Mouse (Mus musculus) C2C12 (cell line): ENCODE data around the gene Bcar3. TPM values are rescaled to one million over a fixed set of nuclear protein-coding genes. Genes with fewer than 3 reads are reported as not detected.

Experiments
- H3K27me3 ChIP-seq: one replicate; pipeline ENCODE4 v1.6.1; 2011; ENCODE audit not compliant: control insufficient read depth, insufficient read depth, insufficient read length
- H3K36me3 ChIP-seq: one replicate; pipeline ENCODE4 v1.6.1; 2011; ENCODE audit not compliant: control insufficient read depth, insufficient read depth
- H3K4me3 ChIP-seq: one replicate; pipeline ENCODE4 v1.5.1; 2011; ENCODE audit warnings: mild to moderate bottlenecking, control low read depth; ENCODE audit not compliant: poor library complexity, insufficient read depth, severe bottlenecking
- H3K79me2 ChIP-seq: one replicate; pipeline ENCODE4 v1.6.1; 2011; ENCODE audit not compliant: control insufficient read depth, insufficient read depth
- H3K79me3 ChIP-seq: one replicate; pipeline ENCODE4 v1.6.1; 2011; ENCODE audit warnings: low read depth, control low read depth
- H3ac ChIP-seq: one replicate; pipeline ENCODE3; 2011; ENCODE audit warnings: low read depth; ENCODE audit not compliant: control insufficient read depth, insufficient read length
- CEBPB ChIP-seq: IDR thresholded peaks from one replicate; pipeline ENCODE4 v1.6.1; 2011; ENCODE audit warnings: low read depth, mild to moderate bottlenecking, control low read depth, moderate library complexity
- CTCF ChIP-seq: IDR thresholded peaks from one replicate; pipeline ENCODE4 v1.5.1; 2011; ENCODE audit not compliant: control insufficient read depth, insufficient read depth, insufficient read length
- FOSL1 ChIP-seq: IDR thresholded peaks from one replicate; pipeline ENCODE4 v1.8.0; 2011; ENCODE audit warnings: mild to moderate bottlenecking, low read length; ENCODE audit not compliant: poor library complexity, insufficient read depth, severe bottlenecking
- MAX ChIP-seq: IDR thresholded peaks from one replicate; pipeline ENCODE4 v1.6.1; 2011; ENCODE audit warnings: mild to moderate bottlenecking, control low read depth
- MYOD1 ChIP-seq: IDR thresholded peaks from one replicate; pipeline ENCODE4 v1.6.1; 2011; ENCODE audit warnings: low read depth; ENCODE audit not compliant: control insufficient read depth, insufficient read length
- MYOG ChIP-seq: IDR thresholded peaks from one replicate; pipeline ENCODE4 v1.6.1; 2011; ENCODE audit not compliant: control insufficient read depth, insufficient read length; ENCODE audit errors: extremely low read depth
- USF1 ChIP-seq: IDR thresholded peaks from one replicate; pipeline ENCODE4 v1.6.1; 2011; ENCODE audit warnings: low read depth, mild to moderate bottlenecking, control low read depth, moderate library complexity
- polyA plus RNA-seq: library from polyadenylated mRNA; unstranded; fragments of >200 nt; fragmentation: generic; extraction: Trizol; gene quantifications from one replicate; pipeline ENCODE4 v1.2.1, GENCODE M21; 2012; ENCODE audit warnings: missing spikeins

Bcar3 gene
- polyA plus RNA-seq, 1 experiment: 34.9 TPM

GRCm38 (mm10) chr3:122474067-122474466 is 180.1 kb downstream of the Bcar3 start:
- Histone ChIP-seq H3K79me2 (peaks cover 92% of the 10 kb centered on the region), H3K79me3 (peaks cover 62% of the 10 kb centered on the region), H3K27me3 (no peaks in the 10 kb centered on the region), H3K4me3 (no peak overlapping the region), H3K36me3 (peaks cover 9% of the 10 kb centered on the region), H3ac (no peak overlapping the region)
- TF ChIP-seq FOSL1: no peak
- TF ChIP-seq USF1: no peak
- no peak for TF ChIP-seq CTCF
- no peak for TF ChIP-seq MYOD1
- no peak for TF ChIP-seq MYOG
- no peak for TF ChIP-seq MAX
- TF ChIP-seq CEBPB: no peak

- Histone ChIP-seq H3K79me2 (peaks cover 92% of the 10 kb centered on the region), H3K27me3 (no peaks in the 10 kb centered on the region), H3K79me3 (peaks cover 63% of the 10 kb centered on the region), H3K4me3 (no peak overlapping the region), H3ac (no peak overlapping the region), H3K36me3 (peaks cover 9% of the 10 kb centered on the region)
- TF ChIP-seq CTCF (no peak), USF1 (no peak), FOSL1 (no peak), MAX (no peak), CEBPB (no peak), MYOG (no peak), MYOD1 (no peak)
Observed at GRCm38 (mm10) chr3:122474796-122475195, 180.9 kb downstream of the Bcar3 start.

- Histone ChIP-seq H3K79me3 (peaks cover 67% of the 10 kb centered on the region), H3K79me2 (peaks cover 94% of the 10 kb centered on the region), H3K36me3 (peaks cover 9% of the 10 kb centered on the region), H3K27me3 (no peaks in the 10 kb centered on the region), H3ac (no peak overlapping the region), H3K4me3 (no peak overlapping the region)
- no peak for TF ChIP-seq CTCF
- no peak for TF ChIP-seq CEBPB
- no peak for TF ChIP-seq MAX
- no peak for TF ChIP-seq USF1
Observed at GRCm38 (mm10) chr3:122475735-122476134, 181.8 kb downstream of the Bcar3 start.

DNA sequence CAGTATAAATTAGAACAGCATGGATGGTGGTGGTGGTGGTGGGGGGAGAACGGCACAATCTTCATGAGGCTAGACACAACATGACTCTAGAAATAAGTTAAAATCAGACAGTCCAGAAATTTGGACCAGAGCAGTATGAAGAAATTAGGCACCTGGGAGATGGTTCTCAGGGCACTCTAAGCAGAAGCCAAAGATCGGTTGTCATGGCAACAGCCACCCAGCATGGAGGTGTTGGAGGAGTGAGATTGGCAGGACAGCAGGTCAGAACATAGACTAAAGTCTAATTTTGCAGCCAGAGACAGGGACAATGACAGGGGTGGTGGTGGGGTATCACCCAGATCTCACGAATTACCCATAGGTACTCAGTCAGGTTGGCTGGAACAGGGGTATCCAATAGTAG is 182.7 kb downstream of the Bcar3 start:
- no peak for TF ChIP-seq USF1
- TF ChIP-seq CEBPB: no peak
- peaks cover 73% of the 10 kb centered on the region for H3K79me3 ChIP-seq
- no peak overlapping the region for H3K4me3 ChIP-seq
- peaks cover 7% of the 10 kb centered on the region for H3K36me3 ChIP-seq
- H3ac ChIP-seq: no peak overlapping the region
- H3K27me3 ChIP-seq: no peaks in the 10 kb centered on the region
- peaks cover 100% of the 10 kb centered on the region for H3K79me2 ChIP-seq

GRCm38 (mm10) chr3:122477541-122477940 is 183.6 kb downstream of the Bcar3 start:
- Histone ChIP-seq H3K79me3 (peaks cover 65% of the 10 kb centered on the region), H3ac (no peak overlapping the region), H3K36me3 (no peaks in the 10 kb centered on the region)

DNA sequence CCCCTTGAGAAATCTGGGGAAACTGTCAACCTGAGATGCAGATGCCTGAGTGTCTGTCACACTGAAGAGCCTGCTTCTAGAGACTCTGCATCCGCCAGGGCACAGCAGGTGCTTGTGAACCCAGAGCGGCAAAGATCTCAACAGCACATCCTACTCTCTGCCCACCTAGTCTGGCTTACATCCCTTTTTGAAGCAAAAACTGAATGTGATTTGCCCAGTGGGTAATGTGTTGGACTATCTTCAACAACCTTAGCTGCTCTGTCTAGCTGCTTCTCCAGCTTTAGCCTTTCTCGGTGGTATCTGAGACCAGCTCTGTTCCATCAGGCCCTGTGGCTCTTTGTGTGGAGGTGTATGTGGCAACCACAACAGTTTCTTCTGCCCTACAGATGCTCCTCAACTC is 184.8 kb downstream of the Bcar3 start:
- no peak for TF ChIP-seq CTCF
- TF ChIP-seq CEBPB: no peak
- no peak for TF ChIP-seq MYOG
- no peak for TF ChIP-seq USF1
- no peak overlapping the region for H3K4me3 ChIP-seq
- no peaks in the 10 kb centered on the region for H3K27me3 ChIP-seq
- peaks cover 94% of the 10 kb centered on the region for H3K79me2 ChIP-seq
- H3K36me3 ChIP-seq: no peaks in the 10 kb centered on the region
- peaks cover 63% of the 10 kb centered on the region for H3K79me3 ChIP-seq
- no peak overlapping the region for H3ac ChIP-seq

More at GRCm38 (mm10) chr3:122477541-122477940, 183.6 kb downstream of the Bcar3 start:
- Histone ChIP-seq H3K27me3 (no peaks in the 10 kb centered on the region), H3K79me2 (peaks cover 94% of the 10 kb centered on the region), H3K4me3 (no peak overlapping the region)
- TF ChIP-seq USF1: no peak
- no peak for TF ChIP-seq FOSL1
- no peak for TF ChIP-seq CEBPB
- TF ChIP-seq MYOG: no peak
- TF ChIP-seq CTCF: no peak
- no peak for TF ChIP-seq MAX
- no peak for TF ChIP-seq MYOD1
